Mouse (Mus musculus) embryonic facial prominence, embryonic 14.5 days (tissue): Measurements from ENCODE around the gene Daam1. TPM values are rescaled to one million over a fixed set of nuclear protein-coding genes. Genes with fewer than 3 reads are reported as not detected.

ENCODE experiments used
- ATAC-seq: fragments of 200-750 bp; cut with Nextera tagmentation; 2 replicates; pipeline ENCODE4 v1.8.0; 2017; ENCODE audit warnings: low read depth, moderate number of reproducible peaks, moderate TSS enrichment
- DNase-seq: peaks from one replicate; pipeline ENCODE4 v3.0.0-alpha.2; 2015; ENCODE audit warnings: low spot score
- H3K27ac ChIP-seq: fragments of 300-500 bp; sonication (generic); replicated peaks from 2 replicates; pipeline ENCODE4 v1.5.1; 2014; ENCODE audit warnings: low read depth, mild to moderate bottlenecking, low read length, moderate library complexity
- H3K27me3 ChIP-seq: fragments of 300-500 bp; sonication (generic); replicated peaks from 2 replicates; pipeline ENCODE4 v1.6.1; 2014; ENCODE audit warnings: low read length; ENCODE audit not compliant: control insufficient read depth, insufficient read depth
- H3K36me3 ChIP-seq: fragments of 300-500 bp; sonication (generic); 2 replicates; pipeline ENCODE4 v1.6.1; 2014; ENCODE audit warnings: low read length, mixed read lengths; ENCODE audit not compliant: control insufficient read depth, insufficient read depth
- H3K4me1 ChIP-seq: fragments of 300-500 bp; sonication (generic); 2 replicates; pipeline ENCODE4 v1.6.1; 2014; ENCODE audit warnings: antibody characterized with exemption, low read length; ENCODE audit not compliant: control insufficient read depth, insufficient read depth
- H3K4me2 ChIP-seq: fragments of 300-500 bp; sonication (generic); 2 replicates; pipeline ENCODE4 v1.6.1; 2014; ENCODE audit warnings: low read depth, mild to moderate bottlenecking, low read length, moderate library complexity, mixed read lengths
- H3K4me3 ChIP-seq: fragments of 300-500 bp; sonication (generic); 2 replicates; pipeline ENCODE4 v1.5.1; 2014; ENCODE audit warnings: low read depth, mild to moderate bottlenecking, low read length
- H3K9ac ChIP-seq: fragments of 300-500 bp; sonication (generic); 2 replicates; pipeline ENCODE4 v1.6.1; 2014; ENCODE audit warnings: low read depth, mild to moderate bottlenecking, low read length, moderate library complexity, mixed read lengths
- H3K9me3 ChIP-seq: fragments of 300-500 bp; sonication (generic); 2 replicates; pipeline ENCODE4 v1.6.1; 2016; ENCODE audit warnings: low read length; ENCODE audit not compliant: control insufficient read depth
- WGBS: fragments of 180-500 bp; shearing (Covaris S2); extraction: QIAGEN DNeasy Blood & Tissue Kit; methylation state at CpG from one replicate; pipeline ENCODE4 v1.1.7; 2014; 5-methylcytosine and 5-hydroxymethylcytosine counted together
- polyA plus RNA-seq: library from polyadenylated mRNA; unstranded; fragments of >200 nt; fragmentation: Nextera tagmentation; extraction: Ambion mirVana; gene quantifications from 2 replicates; pipeline ENCODE4 v1.2.1, GENCODE M21; 2014

Gene Daam1
- polyA plus RNA-seq, 1 experiment from 2014 or later = 11.0 TPM

GRCm38 (mm10) chr12:71821743-71822142, 9.1 kb upstream of the Daam1 start:
- DNase-seq (no peak), ATAC-seq (no peak)
- no peaks in the 10 kb centered on the region for H3K36me3 ChIP-seq
- H3K9ac ChIP-seq = no peak overlapping the region
- 68% methylated on average over 8 of the region's 8 CpGs for WGBS
- H3K4me3 ChIP-seq = no peak overlapping the region
- H3K4me1 ChIP-seq = no peaks in the 10 kb centered on the region
- no peak overlapping the region for H3K27ac ChIP-seq
- H3K27me3 ChIP-seq = no peaks in the 10 kb centered on the region
- no peaks in the 10 kb centered on the region for H3K9me3 ChIP-seq
- H3K4me2 ChIP-seq = no peak overlapping the region

- 77% methylated on average over 6 of the region's 6 CpGs for WGBS
- H3K27me3 ChIP-seq = no peaks in the 10 kb centered on the region
- ATAC-seq = no peak
Observed at GRCm38 (mm10) chr12:71824927-71825326, 6.0 kb upstream of the Daam1 start.

GRCm38 (mm10) chr12:71830139-71830538, 739 bp upstream of the Daam1 start:
- peak overlapping the region; percentile 62 for H3K4me2 ChIP-seq
- H3K27ac ChIP-seq = no peak overlapping the region
- H3K36me3 ChIP-seq = no peaks in the 10 kb centered on the region
- peak overlapping the region; percentile 56 for H3K4me3 ChIP-seq
- peaks cover 17% of the 10 kb centered on the region; the same call in 1 of the 2 replicates for H3K4me1 ChIP-seq
- ATAC-seq (no peak), DNase-seq (no peak)
- WGBS = 9% methylated on average over 10 of the region's 10 CpGs
- peak overlapping the region; percentile 69 for H3K9ac ChIP-seq
- no peaks in the 10 kb centered on the region for H3K27me3 ChIP-seq
- no peaks in the 10 kb centered on the region for H3K9me3 ChIP-seq

More at GRCm38 (mm10) chr12:71824927-71825326, 6.0 kb upstream of the Daam1 start:
- Histone ChIP-seq H3K4me1 (no peaks in the 10 kb centered on the region), H3K9ac (no peak overlapping the region), H3K9me3 (no peaks in the 10 kb centered on the region), H3K4me2 (no peak overlapping the region), H3K4me3 (no peak overlapping the region), H3K36me3 (no peaks in the 10 kb centered on the region), H3K27ac (no peak overlapping the region)
- no peak for DNase-seq

- no peak for DNase-seq
- no peaks in the 10 kb centered on the region for H3K27me3 ChIP-seq
- WGBS = under 1% methylated on average over 45 of the region's 59 CpGs
- H3K36me3 ChIP-seq = no peaks in the 10 kb centered on the region
- ATAC-seq = peak; percentile 42
- peak overlapping the region; percentile 95 for H3K4me2 ChIP-seq
- H3K4me1 ChIP-seq = peaks cover 25% of the 10 kb centered on the region
- no peaks in the 10 kb centered on the region for H3K9me3 ChIP-seq
- H3K4me3 ChIP-seq = peak overlapping the region; percentile 56
- peak overlapping the region; percentile 84 for H3K9ac ChIP-seq
- peak overlapping the region; percentile 95 for H3K27ac ChIP-seq
Observed at GRCm38 (mm10) chr12:71831258-71832087, 595 bp downstream of the Daam1 start.

GRCm38 (mm10) chr12:71832225-71832624, 1.3 kb downstream of the Daam1 start:
- ATAC-seq (no peak), DNase-seq (peak; percentile 95)
- Histone ChIP-seq H3K9ac (peak overlapping the region; percentile 84), H3K27me3 (no peaks in the 10 kb centered on the region), H3K9me3 (no peaks in the 10 kb centered on the region), H3K36me3 (no peaks in the 10 kb centered on the region), H3K4me3 (peak overlapping the region; percentile 56), H3K27ac (peak overlapping the region; percentile 95; the same call in 1 of the 2 replicates), H3K4me2 (peak overlapping the region; percentile 95), H3K4me1 (peaks cover 31% of the 10 kb centered on the region)
- 1% methylated on average over 12 of the region's 12 CpGs for WGBS

GRCm38 (mm10) chr12:71834041-71834440, 3.2 kb downstream of the Daam1 start:
- no peak for DNase-seq
- no peaks in the 10 kb centered on the region for H3K27me3 ChIP-seq
- 69% methylated on average over 7 of the region's 7 CpGs for WGBS
- H3K9me3 ChIP-seq = no peaks in the 10 kb centered on the region
- no peak overlapping the region for H3K4me3 ChIP-seq
- no peaks in the 10 kb centered on the region for H3K36me3 ChIP-seq
- no peak for ATAC-seq
- H3K4me1 ChIP-seq = peaks cover 38% of the 10 kb centered on the region
- H3K27ac ChIP-seq = no peak overlapping the region
- no peak overlapping the region for H3K4me2 ChIP-seq
- H3K9ac ChIP-seq = no peak overlapping the region

- DNase-seq (no peak), ATAC-seq (no peak)
- Histone ChIP-seq H3K4me3 (no peak overlapping the region), H3K4me2 (no peak overlapping the region), H3K9ac (no peak overlapping the region), H3K27ac (no peak overlapping the region), H3K4me1 (peaks cover 45% of the 10 kb centered on the region), H3K36me3 (no peaks in the 10 kb centered on the region), H3K27me3 (no peaks in the 10 kb centered on the region), H3K9me3 (no peaks in the 10 kb centered on the region)
- WGBS = 62% methylated on average over 5 of the region's 5 CpGs
Observed at GRCm38 (mm10) chr12:71835966-71836668, 5.2 kb downstream of the Daam1 start.

GRCm38 (mm10) chr12:71836776-71837175, 5.9 kb downstream of the Daam1 start:
- no peak overlapping the region for H3K4me2 ChIP-seq
- H3K4me1 ChIP-seq = peaks cover 48% of the 10 kb centered on the region
- ATAC-seq (no peak), DNase-seq (no peak)
- H3K9ac ChIP-seq = no peak overlapping the region
- WGBS = 83% methylated on average over 6 of the region's 6 CpGs
- H3K9me3 ChIP-seq = no peaks in the 10 kb centered on the region
- no peaks in the 10 kb centered on the region for H3K36me3 ChIP-seq
- H3K4me3 ChIP-seq = no peak overlapping the region
- no peaks in the 10 kb centered on the region for H3K27me3 ChIP-seq
- no peak overlapping the region for H3K27ac ChIP-seq
